Mouse (Mus musculus): ENCODE data around the gene Chst11.

GRCm38 (mm10) chr10:83079755-83080154, 94.5 kb downstream of the Chst11 start:
- TF ChIP-seq POLR2A (IDR thresholded peaks at IDR 0.05; ENCODE audit: insufficient read depth, low read depth, low read length) (no peak), CTCF (IDR thresholded peaks at IDR 0.05; ENCODE audit: insufficient read depth, low read depth, low read length) (no peak)
